ENCODE assay signal across 1 mouse cellular context in the genomic region with DNA sequence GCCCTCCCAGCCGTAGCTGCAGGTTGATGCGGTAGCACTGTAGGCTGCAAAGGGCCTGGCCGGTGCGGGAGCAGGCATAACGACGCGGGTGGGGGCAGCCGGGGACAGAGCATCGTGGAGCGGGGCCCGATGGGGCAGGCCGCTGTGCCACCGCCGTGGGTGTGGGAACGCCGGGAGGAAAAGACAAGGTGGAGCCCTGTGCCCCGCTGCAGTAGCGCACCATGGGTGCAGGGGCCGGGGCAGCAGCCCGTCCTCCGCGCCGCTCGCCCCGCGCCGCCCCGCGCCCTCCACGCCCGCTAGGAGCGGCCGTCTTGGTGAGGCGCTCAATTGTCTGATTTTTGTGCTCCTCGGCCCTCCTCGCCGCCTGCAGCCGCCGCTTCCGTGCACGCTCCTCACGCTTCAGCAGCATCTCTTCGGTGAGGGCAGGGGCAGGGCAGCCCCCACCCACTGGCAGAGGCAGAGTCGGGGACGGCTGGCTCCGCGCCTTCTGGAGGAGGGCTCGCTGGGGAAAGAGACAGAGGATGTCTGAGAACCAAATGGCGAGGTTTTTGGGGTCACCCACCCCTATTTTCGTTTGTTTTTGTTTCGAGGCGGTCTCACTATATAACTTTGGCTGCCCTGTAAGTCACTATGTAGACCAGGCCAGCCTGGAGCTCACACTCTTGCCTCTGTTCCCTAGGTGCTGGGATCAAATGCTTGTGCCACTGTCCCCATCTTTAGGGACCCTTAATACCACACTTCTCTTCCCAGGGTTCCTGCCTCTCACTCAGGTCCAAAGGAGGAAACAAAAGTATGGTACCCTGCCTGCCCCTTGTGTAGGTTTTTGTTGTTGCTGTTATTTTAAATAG.
TF ChIP-seq lines count a peak whose summit lies in the region.

No protein-coding gene starts in this region.

TF ChIP-seq in MEL, 35 proteins besides CTCF, POLR2A, EP300 and RAD21:
- TF ChIP-seq CHD2 (IDR thresholded peaks at IDR 0.05; ENCODE audit: low read length) (no peak), UBTF (IDR thresholded peaks at IDR 0.05; ENCODE audit: borderline replicate concordance, insufficient read depth, low read depth, low read length) (0 out of 2 replicates have a peak, but pooled peaks have one; percentile 63), NRF1 (IDR thresholded peaks at IDR 0.05; ENCODE audit: insufficient read depth, low read depth, low read length, poor library complexity, severe bottlenecking) (no peak), ETS1 (IDR thresholded peaks at IDR 0.05; ENCODE audit: low read depth, low read length) (no peak), KAT2A (conservative IDR thresholded peaks at IDR 0.05; ENCODE audit: low read depth, low read length) (no peak), SMC3 (IDR thresholded peaks at IDR 0.05; ENCODE audit: low read depth, low read length) (0 out of 2 replicates have a peak, but pooled peaks have one; percentile 3), SIN3A (IDR thresholded peaks at IDR 0.05; ENCODE audit: low read length) (no peak)
